Comparison of ENCODE assay signal across 20 mouse cellular contexts in genomic region chr6:134834585-134835251, GRCm38 (mm10). TPM values are rescaled to one million over a fixed set of nuclear protein-coding genes. Genes with fewer than 3 reads are reported as not detected.
DNase-seq lines count a peak whose midpoint lies in the region; ATAC-seq and TF ChIP-seq lines count a peak whose summit lies in the region.
"Had no signal": no experiment of that assay in that cellular context is flagged by ENCODE, and none has a peak within 500 bp of the region (broad histone marks: within the 10 kb centered on the region; RNA-seq: fewer than 3 reads in every experiment).

No protein-coding gene starts in this region.

- TF ChIP-seq CTCF in liver, postnatal 0 days (IDR thresholded peaks at IDR 0.05; ENCODE audit: low read depth), result no peak

- no peak for ATAC-seq in midbrain, embryonic 14.5 days (ENCODE audit: low FRiP score, low TSS enrichment)
- no peak for ATAC-seq in midbrain, embryonic 13.5 days
- ATAC-seq in liver, embryonic 11.5 days (replicated peaks; ENCODE audit: low FRiP score), result peak; percentile 65
- ATAC-seq in liver, postnatal 0 days, result no peak
- ATAC-seq: hindbrain, postnatal 0 days; intestine, postnatal 0 days had no signal

- peaks cover 6% of the 10 kb centered on the region; the same call in 1 of the 2 replicates for H3K4me1 ChIP-seq in midbrain, embryonic 14.5 days (ENCODE audit: control insufficient read depth, insufficient read depth, low read length)
- H3K4me1 ChIP-seq in midbrain, embryonic 13.5 days (replicated peaks), result 0 out of 2 replicates have a peak, but pooled peaks cover 7% of the 10 kb centered on the region
- peaks cover 4% of the 10 kb centered on the region; the same call in 1 of the 2 replicates for H3K4me1 ChIP-seq in liver, embryonic 11.5 days (replicated peaks; ENCODE audit: control insufficient read depth, insufficient read depth, low read length)
- H3K4me1 ChIP-seq in liver, postnatal 0 days (ENCODE audit: insufficient read depth), result peaks cover 34% of the 10 kb centered on the region
- H3K4me1 ChIP-seq: heart, embryonic 10.5 days had no signal

- H3K27me3 ChIP-seq in midbrain, embryonic 14.5 days (ENCODE audit: control insufficient read depth, insufficient read depth, low read length), result no peaks in the 10 kb centered on the region
- no peaks in the 10 kb centered on the region for H3K27me3 ChIP-seq in midbrain, embryonic 13.5 days
- H3K27me3 ChIP-seq in liver, embryonic 11.5 days (replicated peaks; ENCODE audit: control insufficient read depth, insufficient read depth, low read length), result no peaks in the 10 kb centered on the region
- H3K27me3 ChIP-seq in liver, postnatal 0 days (ENCODE audit: insufficient read depth, low read length), result no peaks in the 10 kb centered on the region
- H3K27me3 ChIP-seq: embryonic facial prominence, embryonic 15.5 days; lung, embryonic 15.5 days; stomach, embryonic 15.5 days had no signal

- 0 out of 2 replicates have a peak overlapping the region, but pooled peaks have one; percentile 9 for H3K9ac ChIP-seq in midbrain, embryonic 14.5 days (replicated peaks; ENCODE audit: low read length)
- H3K9ac ChIP-seq in midbrain, embryonic 13.5 days (replicated peaks), result no peak overlapping the region
- H3K9ac ChIP-seq in liver, embryonic 11.5 days (ENCODE audit: low read depth, low read length), result peak overlapping the region; percentile 32; the same call in 1 of the 2 replicates
- no peak overlapping the region for H3K9ac ChIP-seq in liver, postnatal 0 days (replicated peaks)
- H3K9ac ChIP-seq: embryonic facial prominence, embryonic 15.5 days; lung, embryonic 15.5 days; stomach, embryonic 15.5 days had no signal

- no peak overlapping the region for H3K4me2 ChIP-seq in midbrain, embryonic 14.5 days (ENCODE audit: low read length)
- no peak overlapping the region for H3K4me2 ChIP-seq in midbrain, embryonic 13.5 days (replicated peaks)
- H3K4me2 ChIP-seq in liver, embryonic 11.5 days, result peak overlapping the region; percentile 42
- peak overlapping the region; percentile 47 for H3K4me2 ChIP-seq in liver, postnatal 0 days (ENCODE audit: low read depth, low read length)
- H3K4me2 ChIP-seq: embryonic facial prominence, embryonic 15.5 days; lung, embryonic 15.5 days; stomach, embryonic 15.5 days had no signal

- WGBS in midbrain, embryonic 14.5 days, result 85% methylated on average over 9 of the region's 9 CpGs
- WGBS in midbrain, embryonic 13.5 days, result 81% methylated on average over 9 of the region's 9 CpGs
- 65% methylated on average over 9 of the region's 9 CpGs for WGBS in liver, embryonic 11.5 days
- WGBS in liver, postnatal 0 days (ENCODE audit: insufficient replicate concordance), result 66% methylated on average over 9 of the region's 9 CpGs

- H3K9me3 ChIP-seq in midbrain, embryonic 14.5 days (ENCODE audit: control insufficient read depth, low read length), result no peaks in the 10 kb centered on the region
- no peaks in the 10 kb centered on the region for H3K9me3 ChIP-seq in midbrain, embryonic 13.5 days
- no peaks in the 10 kb centered on the region for H3K9me3 ChIP-seq in liver, embryonic 11.5 days (ENCODE audit: control insufficient read depth, low read length)
- H3K9me3 ChIP-seq in liver, postnatal 0 days (ENCODE audit: low read length), result no peaks in the 10 kb centered on the region
- H3K9me3 ChIP-seq: embryonic facial prominence, embryonic 15.5 days; heart, embryonic 10.5 days; hindbrain, embryonic 10.5 days; lung, embryonic 15.5 days; stomach, embryonic 15.5 days had no signal

- peak; percentile 83 for TF ChIP-seq EP300 in liver, postnatal 0 days (IDR thresholded peaks at IDR 0.05; ENCODE audit: low read depth)

- no peaks in the 10 kb centered on the region for H3K36me3 ChIP-seq in midbrain, embryonic 14.5 days (ENCODE audit: control insufficient read depth, insufficient read depth, low read length)
- H3K36me3 ChIP-seq in midbrain, embryonic 13.5 days, result no peaks in the 10 kb centered on the region
- no peaks in the 10 kb centered on the region for H3K36me3 ChIP-seq in liver, embryonic 11.5 days (ENCODE audit: control insufficient read depth, insufficient read depth, low read length)
- 0 out of 2 replicates have a peak, but pooled peaks cover 2% of the 10 kb centered on the region for H3K36me3 ChIP-seq in liver, postnatal 0 days (replicated peaks; ENCODE audit: insufficient read depth, low read length)
- H3K36me3 ChIP-seq: embryonic facial prominence, embryonic 15.5 days; heart, embryonic 10.5 days; hindbrain, embryonic 10.5 days; lung, embryonic 15.5 days; stomach, embryonic 15.5 days had no signal

- no peak overlapping the region for H3K27ac ChIP-seq in midbrain, embryonic 14.5 days (replicated peaks; ENCODE audit: low read depth, low read length)
- no peak overlapping the region for H3K27ac ChIP-seq in midbrain, embryonic 13.5 days
- peak overlapping the region; percentile 60; the same call in 1 of the 2 replicates for H3K27ac ChIP-seq in liver, embryonic 11.5 days (ENCODE audit: low read depth, low read length)
- peak overlapping the region; percentile 46 for H3K27ac ChIP-seq in liver, postnatal 0 days (ENCODE audit: low read depth)
- H3K27ac ChIP-seq: embryonic facial prominence, embryonic 15.5 days; heart, embryonic 10.5 days; hindbrain, embryonic 10.5 days; hindbrain, postnatal 0 days; left cerebral cortex, adult 2 months; lung, embryonic 15.5 days; stomach, embryonic 15.5 days had no signal

- DNase-seq in midbrain, embryonic 14.5 days, result no peak
- no peak for DNase-seq in liver, embryonic 11.5 days (ENCODE audit: low spot score)
- no peak for DNase-seq in liver, postnatal 0 days
- no peak for DNase-seq in thymus, postnatal 25 days
- DNase-seq in kidney, adult 8-10 months, result no peak
- DNase-seq in urinary bladder, postnatal 14 days (ENCODE audit: low spot score), result no peak
- DNase-seq: adrenal gland, postnatal 14 days; cerebellum, adult 9-10 months; lung, postnatal 36 days; right cerebral cortex, postnatal 4 days; thymus, postnatal 36 days had no signal

- no peak overlapping the region for H3K4me3 ChIP-seq in midbrain, embryonic 14.5 days (replicated peaks; ENCODE audit: low read depth, low read length)
- H3K4me3 ChIP-seq in midbrain, embryonic 13.5 days (replicated peaks), result no peak overlapping the region
- no peak overlapping the region for H3K4me3 ChIP-seq in liver, embryonic 11.5 days (ENCODE audit: low read depth, low read length)
- no peak overlapping the region for H3K4me3 ChIP-seq in liver, postnatal 0 days (ENCODE audit: low read depth, low read length)
- H3K4me3 ChIP-seq: embryonic facial prominence, embryonic 15.5 days; heart, embryonic 10.5 days; hindbrain, embryonic 10.5 days; left cerebral cortex, adult 2 months; lung, embryonic 15.5 days; stomach, embryonic 15.5 days had no signal

RNA-seq across cellular contexts. Expression of gene Crebl2, which starts 4.8 kb away (rescaled TPM):
- polyA plus RNA-seq in midbrain, embryonic 14.5 days (2014; fragmentation: Nextera tagmentation; extraction: Ambion mirVana), result 3.9 and 4.3 TPM in 2 replicates
- polyA plus RNA-seq in midbrain, embryonic 13.5 days (2015; fragmentation: Nextera tagmentation; extraction: Ambion mirVana), result 3.7 and 4.3 TPM in 2 replicates
- polyA plus RNA-seq in liver, embryonic 11.5 days (2014; fragmentation: Nextera tagmentation; extraction: Ambion mirVana), result 1.3 and 1.5 TPM in 2 replicates
- 6.3 and 6.6 TPM in 2 replicates for polyA plus RNA-seq in liver, postnatal 0 days (2015; fragmentation: Nextera tagmentation; extraction: Ambion mirVana)

RNA-seq across cellular contexts. Expression of gene Dusp16, which starts 42.3 kb away (rescaled TPM):
- 4.2 and 5.5 TPM in 2 replicates for polyA plus RNA-seq in midbrain, embryonic 14.5 days (2014; fragmentation: Nextera tagmentation; extraction: Ambion mirVana)
- polyA plus RNA-seq in midbrain, embryonic 13.5 days (2015; fragmentation: Nextera tagmentation; extraction: Ambion mirVana), result 7.5 and 7.7 TPM in 2 replicates
- polyA plus RNA-seq in liver, embryonic 11.5 days (2014; fragmentation: Nextera tagmentation; extraction: Ambion mirVana), result 7.9 and 10.1 TPM in 2 replicates
- polyA plus RNA-seq in liver, postnatal 0 days (2015; fragmentation: Nextera tagmentation; extraction: Ambion mirVana), result 4.5 and 5.3 TPM in 2 replicates

Comparison
In these comparisons a context has a peak if more than half of its experiments do, and no peak if none do; other contexts are left out.
1. H3K9ac ChIP-seq: peak in midbrain, embryonic 14.5 days (single experiment) and liver, embryonic 11.5 days (single experiment); none in midbrain, embryonic 13.5 days (single experiment) and liver, postnatal 0 days (single experiment).
2. H3K27ac ChIP-seq: peak in liver, embryonic 11.5 days (single experiment) and liver, postnatal 0 days (single experiment); none in midbrain, embryonic 14.5 days (single experiment) and midbrain, embryonic 13.5 days (single experiment).
3. H3K4me2 ChIP-seq: peak in liver, embryonic 11.5 days (single experiment) and liver, postnatal 0 days (single experiment); none in midbrain, embryonic 14.5 days (single experiment) and midbrain, embryonic 13.5 days (single experiment).